Mouse (Mus musculus): ENCODE data around the gene Znrf3. TPM values are rescaled to one million over a fixed set of nuclear protein-coding genes. Genes with fewer than 3 reads are reported as not detected.

Znrf3 gene
- total RNA-seq, 2 experiments from 2014 or later: 19.5 to 20.7 TPM

DNA sequence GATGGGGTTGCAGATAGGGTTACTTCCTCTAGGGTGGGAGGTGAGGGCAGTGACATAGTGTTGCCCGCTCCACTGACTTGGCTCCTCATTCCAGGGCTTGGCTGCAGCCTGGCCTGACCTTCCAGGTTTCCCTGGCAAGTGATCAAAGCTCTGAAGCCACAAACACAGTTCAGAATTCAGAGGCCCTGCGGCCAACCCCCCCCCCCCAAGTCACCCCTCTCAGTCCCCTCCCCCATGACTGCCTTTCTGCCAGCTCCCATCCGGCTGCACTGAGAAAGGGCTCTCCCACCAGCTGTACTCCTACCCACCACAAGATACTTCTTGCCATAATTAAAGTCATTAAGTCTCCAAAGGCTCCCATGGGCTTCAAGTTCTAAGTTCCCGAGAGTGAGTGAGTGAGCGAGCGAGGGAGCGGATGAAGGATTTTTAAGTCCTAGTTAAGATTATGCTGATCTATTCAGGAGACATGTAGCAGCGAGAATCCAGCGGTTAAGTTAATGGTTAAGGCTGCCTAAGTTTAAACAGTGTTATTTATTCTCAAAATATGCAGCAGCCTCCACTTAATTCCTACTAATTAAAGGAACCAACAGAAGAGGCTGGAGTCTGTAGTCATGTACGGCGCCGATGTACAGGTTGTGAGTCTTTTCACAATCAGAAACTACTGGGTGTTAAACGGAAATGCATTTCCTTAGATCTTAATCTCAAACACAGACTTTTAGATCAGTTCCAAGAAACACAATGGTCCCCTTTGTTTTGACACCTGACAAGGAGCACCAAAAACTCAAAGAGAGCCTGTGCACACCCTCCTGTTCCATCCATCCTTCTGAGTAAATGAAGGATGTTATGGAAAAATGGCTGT, 147.3 kb downstream of the Znrf3 start:
- intact Hi-C loops (cut with DNase I): loop anchor here (10.0 kb wide), 2 partner anchors 147 to 327 kb away; partner anchors contain the start of gene Znrf3
- Histone ChIP-seq H3K27ac (peak overlapping the region; percentile 71), H3K4me3 (0 out of 2 replicates have a peak overlapping the region, but pooled peaks have one; percentile 18)
- DNase-seq (ENCODE audit: extremely low spot score in 1 of 2, low spot score in 2 of 2): no peak
- TF ChIP-seq CTCF (IDR thresholded peaks at IDR 0.05): no peak

DNA sequence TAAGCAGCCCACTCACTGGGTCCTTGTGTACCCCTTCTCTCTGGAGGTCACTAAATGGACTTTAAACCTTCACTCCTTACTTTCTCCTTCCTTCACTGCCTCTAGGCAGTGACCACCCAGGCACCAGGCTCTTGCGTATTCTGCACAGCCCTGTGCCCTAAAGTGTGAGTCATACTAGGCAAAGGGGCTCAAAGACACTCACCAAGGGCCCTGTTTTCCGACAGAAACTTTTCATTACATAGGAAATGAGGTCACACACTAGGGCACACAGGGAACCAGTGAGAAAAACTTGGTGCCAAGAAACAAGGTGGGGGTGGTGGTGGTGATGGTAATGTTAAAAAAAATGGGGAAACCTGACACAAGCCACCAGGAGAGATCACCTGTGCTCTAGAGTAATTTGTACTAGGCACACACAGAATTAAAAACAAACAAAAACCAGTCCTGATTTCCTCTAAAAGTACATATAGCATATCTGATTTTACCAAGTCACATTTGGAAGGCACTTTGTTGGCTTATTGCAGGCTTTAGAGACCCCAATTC, 148.0 kb downstream of the Znrf3 start:
- intact Hi-C loops (cut with DNase I): loop anchor here (10.0 kb wide), 2 partner anchors 148 to 328 kb away; partner anchors contain the start of gene Znrf3
- Histone ChIP-seq H3K4me3 (no peak overlapping the region), H3K27ac (no peak overlapping the region; the same call in 1 of the 2 replicates)
- TF ChIP-seq CTCF (IDR thresholded peaks at IDR 0.05): no peak
- DNase-seq (ENCODE audit: extremely low spot score in 1 of 2, low spot score in 2 of 2): no peak

DNA sequence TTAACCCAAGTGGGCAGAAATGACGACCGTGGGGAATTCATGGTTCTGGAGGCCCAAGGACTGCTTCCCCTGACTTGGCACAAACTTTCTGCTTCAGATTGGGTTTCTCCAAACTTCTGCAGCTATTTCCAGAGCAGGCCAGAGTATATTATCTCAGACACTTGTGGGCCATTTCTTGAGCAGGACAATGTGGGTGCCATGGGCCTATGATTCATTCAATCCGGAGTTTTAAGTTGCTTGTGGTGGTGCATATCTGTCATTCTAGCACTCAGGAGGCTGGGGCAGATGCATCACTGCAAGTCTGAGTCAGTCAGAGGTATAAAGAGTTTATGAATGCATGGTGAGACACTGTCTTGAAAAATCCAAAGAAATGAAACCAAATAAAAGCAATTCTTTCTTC, 149.8 kb downstream of the Znrf3 start:
- Histone ChIP-seq H3K4me3 (no peak overlapping the region), H3K27ac (no peak overlapping the region)
- no peak for TF ChIP-seq CTCF (IDR thresholded peaks at IDR 0.05)
- no peak for DNase-seq (ENCODE audit: extremely low spot score in 1 of 2, low spot score in 2 of 2)
- intact Hi-C loops (cut with DNase I): loop anchor here (5.0 to 10.0 kb wide), 3 partner anchors 150 to 397 kb away; partner anchors contain the start of gene Znrf3

DNA sequence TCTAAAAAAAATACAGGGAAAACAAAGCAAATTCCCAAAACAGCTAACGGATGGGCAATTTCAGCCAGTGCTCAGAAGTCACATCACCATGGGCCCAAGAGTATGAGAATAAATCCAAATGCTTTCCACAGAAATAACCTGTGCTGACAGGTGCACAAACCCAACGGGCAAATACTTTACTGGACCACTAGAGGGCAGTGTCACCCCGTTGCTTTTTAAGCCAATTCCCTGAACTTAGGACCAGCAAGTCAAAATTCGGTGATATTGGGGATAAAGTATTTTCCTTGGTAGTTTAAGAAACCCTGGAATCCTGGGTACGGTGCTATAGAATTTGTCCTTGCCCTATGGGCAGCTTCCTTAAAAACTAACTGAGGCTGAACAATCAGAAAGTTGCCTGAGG, 154.0 kb downstream of the Znrf3 start:
- DNase-seq (ENCODE audit: extremely low spot score in 1 of 2, low spot score in 2 of 2): peak; percentile 70 to 73
- intact Hi-C loops (cut with DNase I): loop anchor here (1.0 to 10.0 kb wide), 4 partner anchors 154 to 402 kb away; partner anchors contain the start of gene Znrf3
- peak; percentile 98 for TF ChIP-seq CTCF (IDR thresholded peaks at IDR 0.05)
- Histone ChIP-seq H3K4me3 (no peak overlapping the region), H3K27ac (peak overlapping the region; percentile 16; the same call in 1 of the 2 replicates)

DNA sequence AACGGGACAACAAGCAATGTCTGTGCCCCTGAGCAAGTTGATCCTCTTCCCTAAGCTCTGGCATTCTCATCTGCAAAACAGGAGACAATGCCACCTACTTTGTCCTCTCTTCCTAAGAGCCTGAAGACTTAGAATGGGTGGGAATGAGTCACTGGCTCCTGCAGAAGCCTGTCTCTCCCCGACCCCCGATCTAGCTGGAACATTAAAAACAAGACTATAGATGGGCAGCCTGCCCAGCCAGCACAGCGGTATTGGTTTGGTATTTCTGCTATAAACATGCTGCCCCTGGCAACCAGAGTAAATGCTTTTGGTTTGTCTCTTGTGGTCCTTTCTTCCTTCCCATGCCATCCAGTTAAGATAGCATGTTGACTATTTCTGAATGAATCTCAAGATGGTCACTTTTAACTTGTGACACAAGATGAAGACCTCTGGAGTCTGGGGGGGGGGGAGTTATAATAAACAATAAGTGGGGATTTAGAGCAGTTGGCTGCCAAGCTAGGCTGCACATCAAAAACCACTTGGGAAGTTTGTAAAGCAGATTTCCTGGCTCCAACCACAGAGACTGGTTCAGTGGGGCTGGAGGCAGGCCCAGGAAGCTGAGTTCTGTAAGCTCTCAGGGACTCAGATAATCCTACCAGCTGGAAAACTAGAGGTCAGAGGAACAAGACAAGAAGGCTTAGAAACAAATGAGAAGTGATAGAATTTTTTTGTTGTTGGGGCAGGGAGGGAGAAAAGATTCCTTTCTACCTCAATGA, 154.6 kb downstream of the Znrf3 start:
- TF ChIP-seq CTCF (IDR thresholded peaks at IDR 0.05): no peak
- intact Hi-C loops (cut with DNase I): loop anchor here (1.0 to 10.0 kb wide), 4 partner anchors 155 to 402 kb away; partner anchors contain the start of gene Znrf3
- H3K27ac ChIP-seq: peak overlapping the region; percentile 16; the same call in 1 of the 2 replicates
- no peak for DNase-seq (ENCODE audit: extremely low spot score in 1 of 2, low spot score in 2 of 2)
- no peak overlapping the region for H3K4me3 ChIP-seq

DNA sequence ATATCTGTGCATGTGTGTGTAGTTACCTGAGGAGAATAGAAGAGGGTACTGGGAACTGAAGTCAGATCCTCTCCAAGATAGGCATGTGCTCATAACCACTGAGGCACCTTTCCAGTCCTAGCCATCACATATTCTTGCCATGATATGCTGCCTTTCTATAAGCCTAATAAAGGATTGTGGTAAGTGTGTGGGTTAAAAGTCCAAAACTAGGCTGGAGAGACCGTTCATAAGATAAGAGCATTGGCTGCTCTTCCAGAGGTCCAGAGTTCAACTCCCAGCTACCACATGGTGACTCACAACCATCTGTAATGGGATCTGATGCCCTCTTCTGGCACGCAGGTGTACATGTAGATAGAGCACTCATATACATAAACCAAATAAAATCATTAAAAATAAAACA, 160.7 kb downstream of the Znrf3 start:
- no peak for DNase-seq (ENCODE audit: extremely low spot score in 1 of 2, low spot score in 2 of 2)
- no peak overlapping the region for H3K4me3 ChIP-seq
- intact Hi-C loops (cut with DNase I): loop anchor here (5.0 kb wide), 1 partner anchor 102 kb away; no protein-coding TSS in a partner anchor
- H3K27ac ChIP-seq: no peak overlapping the region
- no peak; the same call in none of the 2 replicates for TF ChIP-seq CTCF (IDR thresholded peaks at IDR 0.05)

DNA sequence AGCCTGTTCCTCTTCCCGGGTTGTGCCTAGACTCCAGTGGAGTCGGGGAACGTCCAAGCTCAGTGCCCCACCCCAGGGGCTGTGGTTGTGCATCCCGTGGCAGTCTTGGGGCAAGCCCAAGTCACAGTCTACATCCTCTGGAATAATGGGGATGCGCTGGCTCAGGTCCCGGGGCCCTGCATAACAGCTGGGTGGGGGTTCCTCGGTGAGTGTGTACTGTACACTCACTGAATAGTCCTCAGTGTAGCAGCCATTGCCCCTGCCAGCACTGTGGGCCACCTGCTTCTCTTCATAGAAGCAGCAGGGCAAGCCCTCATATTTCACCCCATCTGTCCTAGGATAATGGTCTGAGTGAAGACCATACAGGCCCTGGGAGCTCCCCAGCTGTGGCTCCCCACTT, 163.7 kb downstream of the Znrf3 start:
- no peak for TF ChIP-seq CTCF (IDR thresholded peaks at IDR 0.05)
- DNase-seq (ENCODE audit: extremely low spot score in 1 of 2, low spot score in 2 of 2): no peak
- Histone ChIP-seq H3K27ac (no peak overlapping the region), H3K4me3 (no peak overlapping the region)
- intact Hi-C loops (cut with DNase I): loop anchor here (5.0 kb wide), 1 partner anchor 99 kb away; no protein-coding TSS in a partner anchor

DNA sequence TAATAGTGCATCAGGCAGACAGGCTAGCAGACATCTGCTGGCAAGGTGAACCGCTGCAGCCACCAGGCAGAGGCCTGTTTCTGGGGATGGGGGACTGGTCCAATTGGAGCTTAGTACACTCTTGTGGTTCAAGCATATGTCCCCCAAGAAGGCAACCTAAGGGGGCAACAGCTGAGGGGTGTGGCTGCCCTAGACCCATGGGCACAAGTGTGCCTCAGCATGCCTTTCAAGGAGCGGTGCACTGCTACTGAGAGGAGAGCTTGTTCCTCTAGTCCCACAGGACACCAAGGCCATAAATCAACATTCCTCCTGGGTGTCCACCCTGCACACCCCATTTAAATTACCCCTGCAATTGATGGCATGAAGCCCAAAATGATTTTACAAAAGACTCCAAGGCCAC, 166.2 kb downstream of the Znrf3 start:
- intact Hi-C loops (cut with DNase I): no loop called here
- no peak for TF ChIP-seq CTCF (IDR thresholded peaks at IDR 0.05)
- no peak for DNase-seq (ENCODE audit: extremely low spot score in 1 of 2, low spot score in 2 of 2)
- H3K4me3 ChIP-seq: no peak overlapping the region
- H3K27ac ChIP-seq: no peak overlapping the region

DNA sequence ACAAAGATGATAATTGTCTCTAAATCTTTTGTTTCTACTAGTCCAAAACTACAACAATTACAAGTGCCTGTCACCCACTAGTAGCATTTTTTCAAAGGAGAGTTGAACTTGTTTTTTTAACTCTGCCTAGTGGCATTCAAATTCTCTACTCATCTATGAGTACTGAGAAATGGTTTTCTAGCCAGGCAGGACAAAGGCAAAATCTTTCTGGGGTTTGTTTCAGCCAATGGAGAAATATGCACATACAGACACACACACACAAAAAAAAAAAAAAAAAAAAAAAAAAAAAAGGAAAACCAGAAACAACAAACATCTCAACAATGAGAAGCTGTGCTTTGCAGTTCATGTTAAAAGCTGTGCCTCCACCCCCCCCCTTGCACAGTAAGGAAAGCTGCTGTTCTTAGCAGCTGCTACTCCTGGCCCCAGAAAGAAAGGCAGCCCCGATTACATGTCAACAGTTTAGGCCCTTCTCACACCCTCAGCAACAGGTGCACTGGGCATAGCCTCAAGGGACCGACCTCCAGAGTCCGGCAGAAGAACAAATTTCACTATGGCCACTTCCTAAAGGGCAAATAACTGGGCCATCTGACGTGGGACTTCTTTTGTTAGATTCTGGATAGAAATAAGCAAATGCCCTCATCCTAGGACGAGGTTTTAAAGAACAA, 167.2 kb downstream of the Znrf3 start:
- intact Hi-C loops (cut with DNase I): no loop called here
- Histone ChIP-seq H3K4me3 (no peak overlapping the region), H3K27ac (no peak overlapping the region)
- no peak for TF ChIP-seq CTCF (IDR thresholded peaks at IDR 0.05)
- DNase-seq (ENCODE audit: extremely low spot score in 1 of 2, low spot score in 2 of 2): no peak

DNA sequence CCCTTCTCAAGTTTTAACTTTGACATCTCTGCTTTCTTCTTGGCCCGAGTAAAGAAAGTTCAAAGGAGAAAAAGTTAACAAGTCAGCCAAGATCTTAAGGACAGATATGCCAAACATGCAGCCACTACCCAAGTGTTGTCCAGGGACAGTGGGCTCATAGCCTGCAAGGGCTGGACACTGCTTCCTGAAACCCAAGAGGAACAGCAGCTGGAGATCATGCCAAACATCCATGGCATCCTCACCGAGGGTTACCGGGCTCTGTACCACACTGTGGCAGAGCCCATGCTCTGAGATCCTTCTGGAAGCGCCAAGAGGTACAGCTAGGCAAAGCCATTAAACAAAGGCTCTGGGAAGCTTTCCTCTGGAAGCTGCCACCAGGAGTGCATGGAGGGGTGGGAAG, 169.4 kb downstream of the Znrf3 start:
- intact Hi-C loops (cut with DNase I): no loop called here
- DNase-seq (ENCODE audit: extremely low spot score in 1 of 2, low spot score in 2 of 2): no peak
- no peak overlapping the region for H3K27ac ChIP-seq
- no peak overlapping the region for H3K4me3 ChIP-seq
- TF ChIP-seq CTCF (IDR thresholded peaks at IDR 0.05): no peak
